Mouse (Mus musculus) limb, embryonic 14.5 days (tissue): ENCODE measurements around the gene Dynlt3. TPM values are rescaled to one million over a fixed set of nuclear protein-coding genes. Genes with fewer than 3 reads are reported as not detected.

ENCODE experiments used
- polyA plus RNA-seq, 2 experiments: library from polyadenylated mRNA; depleted of rRNA in 1 of 2; stranded (reverse) in 1 of 2; unstranded in 1 of 2; fragments of >200 nt; fragmentation: Nextera tagmentation in 1 of 2; extraction: Ambion mirVana in 1 of 2; gene quantifications; 2 replicates each; pipeline versions ENCODE4 v1.2.1 to v1.2.3; 2012 to 2014

The Dynlt3 gene
- polyA plus RNA-seq, 2 experiments = 38.6 to 58.4 TPM

Other genes with a start within 250 kb of the Dynlt3 start
- gene Cybb, start 175.2 kb downstream of the Dynlt3 start, polyA plus RNA-seq (2012; rRNA removed) = 0.83 and 1.1 TPM in 2 replicates
- 3.1 and 3.8 TPM in 2 replicates for gene Cybb, start 175.2 kb downstream of the Dynlt3 start, polyA plus RNA-seq (2014; fragmentation: Nextera tagmentation; extraction: Ambion mirVana)
- gene H2al1o, start 90.6 kb downstream of the Dynlt3 start, polyA plus RNA-seq (2012; rRNA removed) = not detected in 2 replicates
- not detected in 2 replicates for gene H2al1o, start 90.6 kb downstream of the Dynlt3 start, polyA plus RNA-seq (2014; fragmentation: Nextera tagmentation; extraction: Ambion mirVana)
- gene Hypm, start 183.9 kb upstream of the Dynlt3 start, polyA plus RNA-seq (2012; rRNA removed) = not detected in 2 replicates
- gene Hypm, start 183.9 kb upstream of the Dynlt3 start, polyA plus RNA-seq (2014; fragmentation: Nextera tagmentation; extraction: Ambion mirVana) = not detected in 2 replicates
- not detected in 2 replicates for gene H2al3, start 186.7 kb upstream of the Dynlt3 start, polyA plus RNA-seq (2012; rRNA removed)
- not detected in 2 replicates for gene H2al3, start 186.7 kb upstream of the Dynlt3 start, polyA plus RNA-seq (2014; fragmentation: Nextera tagmentation; extraction: Ambion mirVana)
- gene Sytl5, start 222.6 kb upstream of the Dynlt3 start, polyA plus RNA-seq (2012; rRNA removed) = 0.18 and 0.50 TPM in 2 replicates
- gene Sytl5, start 222.6 kb upstream of the Dynlt3 start, polyA plus RNA-seq (2014; fragmentation: Nextera tagmentation; extraction: Ambion mirVana) = 0.67 and 0.94 TPM in 2 replicates